Mouse (Mus musculus) central nervous system, embryonic 18 days (tissue): ENCODE data around the gene Vmn1r47. TPM values are rescaled to one million over a fixed set of nuclear protein-coding genes. Genes with fewer than 3 reads are reported as not detected.

ENCODE experiments used
- polyA plus RNA-seq: library from polyadenylated mRNA; depleted of rRNA; stranded (reverse); fragments of >200 nt; gene quantifications from 2 replicates; pipeline ENCODE4 v1.2.3, GENCODE M21; 2012; rRNA removed

Gene Vmn1r47
- not detected in 2 replicates for polyA plus RNA-seq

DNA sequence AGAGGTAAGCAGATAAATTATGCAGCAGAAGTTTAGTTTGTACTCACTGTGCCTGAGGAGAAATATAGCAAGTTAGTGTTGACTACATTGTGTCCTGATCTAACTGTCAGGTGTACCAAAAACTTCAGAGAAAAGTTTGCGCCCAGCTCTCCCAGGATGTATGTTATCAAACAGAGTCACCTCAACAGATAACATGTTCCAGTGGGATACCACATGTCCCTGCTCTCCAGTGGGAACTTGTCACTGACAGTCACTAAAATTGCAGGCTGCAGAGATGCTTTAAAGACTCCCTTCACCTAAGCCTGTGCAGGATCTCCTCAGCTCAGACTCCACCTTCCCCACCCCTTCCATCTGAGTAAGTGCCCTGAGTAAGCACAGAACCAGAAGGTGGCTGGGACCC is at the start of gene Vmn1r47:
Gene Vmn1r47 (plus strand): TSS at position 301 of the 400 bp plus-strand sequence.

DNA sequence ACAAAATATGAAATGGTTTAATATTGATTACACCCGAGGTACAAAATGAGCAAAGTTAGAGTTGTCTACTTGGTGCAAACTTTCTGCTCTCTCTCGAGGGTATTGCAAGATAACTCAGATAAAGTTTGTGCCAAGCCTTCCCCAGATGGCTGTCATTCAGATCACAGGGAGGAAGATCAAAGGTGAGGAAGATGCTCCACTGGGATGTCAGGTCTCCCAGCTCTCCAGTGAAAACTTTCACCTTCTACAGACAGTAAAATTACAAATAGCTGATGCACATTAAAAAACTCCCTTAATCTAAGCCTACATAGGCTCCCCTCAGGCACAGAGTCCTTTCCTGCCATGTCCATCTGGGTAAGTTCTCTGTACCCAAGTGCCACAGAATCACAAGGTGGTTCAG is 46.9 kb upstream of the Vmn1r47 start, which contains the start of gene Vmn1r46:
Gene Vmn1r46 (plus strand): TSS at position 301 of the 400 bp plus-strand sequence.

DNA sequence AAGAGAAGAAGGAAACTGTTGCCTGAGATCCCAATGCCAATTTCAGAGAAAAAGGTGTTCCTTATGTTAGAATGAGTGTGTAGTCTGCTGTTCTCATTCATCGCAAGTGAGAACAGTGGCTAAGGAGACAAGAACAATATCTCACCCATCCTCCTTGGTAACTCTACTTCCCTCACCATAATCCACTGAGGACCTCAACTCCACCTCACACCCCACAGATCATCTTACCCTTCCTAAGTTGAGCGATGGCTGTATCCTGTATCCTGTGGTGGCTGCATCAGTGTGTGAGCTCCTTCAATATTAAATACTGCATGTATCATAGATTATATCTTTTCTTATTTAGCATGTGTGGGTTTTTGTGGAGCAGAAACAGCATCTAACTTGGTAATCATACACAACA is 20.8 kb downstream of the Vmn1r47 start, which contains the start of gene Vmn1r48:
Gene Vmn1r48 (minus strand): TSS at position 101 of the 400 bp plus-strand sequence.

Other genes with a start within 250 kb of the Vmn1r47 start
- gene Vmn1r42, start 139.7 kb upstream of the Vmn1r47 start, polyA plus RNA-seq = not detected in 2 replicates
- gene Vmn1r43, start 139.7 kb upstream of the Vmn1r47 start, polyA plus RNA-seq = not detected in 2 replicates
- not detected in 2 replicates for gene Vmn1r44, start 132.5 kb upstream of the Vmn1r47 start, polyA plus RNA-seq
- gene Vmn1r45, start 75.5 kb upstream of the Vmn1r47 start, polyA plus RNA-seq = not detected in 2 replicates
- not detected in 2 replicates for gene Vmn1r46, start 46.8 kb upstream of the Vmn1r47 start, polyA plus RNA-seq
- gene Vmn1r48, start 20.7 kb downstream of the Vmn1r47 start, polyA plus RNA-seq = not detected in 2 replicates
- gene Vmn1r49, start 62.4 kb downstream of the Vmn1r47 start, polyA plus RNA-seq = not detected in 2 replicates
- not detected in 2 replicates for gene Vmn1r50, start 85.3 kb downstream of the Vmn1r47 start, polyA plus RNA-seq
- not detected in 2 replicates for gene Vmn1r51, start 106.4 kb downstream of the Vmn1r47 start, polyA plus RNA-seq
- gene Vmn1r52, start 158.7 kb downstream of the Vmn1r47 start, polyA plus RNA-seq = not detected in 2 replicates
- not detected in 2 replicates for gene V1ra8, start 186.6 kb downstream of the Vmn1r47 start, polyA plus RNA-seq
- gene Vmn1r53, start 208.3 kb downstream of the Vmn1r47 start, polyA plus RNA-seq = 0.08 TPM in 1 of 2 replicates, not detected in the other
- not detected in 2 replicates for gene Vmn1r54, start 230.2 kb downstream of the Vmn1r47 start, polyA plus RNA-seq